Mouse (Mus musculus) megakaryocyte, embryonic 14.5 days (primary cell): ENCODE measurements at regions not wholly inside any gene's neighbourhood (a gene's known extent, or its start where the extent isn't known, plus 50 kb on each side); places are given as distances from the start of the nearest gene placed in this dataset.

Experiments
- H3K27me3 ChIP-seq: replicated peaks from 2 replicates; pipeline ENCODE3; 2012; ENCODE audit warnings: inconsistent platforms
- H3K36me3 ChIP-seq: replicated peaks from 2 replicates; pipeline ENCODE3; 2012; ENCODE audit warnings: low read length, inconsistent platforms, mixed read lengths
- H3K4me1 ChIP-seq: 2 replicates; pipeline ENCODE4 v1.6.1; 2012; ENCODE audit warnings: inconsistent platforms
- H3K4me3 ChIP-seq: replicated peaks from 2 replicates; pipeline ENCODE3; 2012; ENCODE audit warnings: moderate library complexity, mild to moderate bottlenecking, inconsistent platforms
- H3K9me3 ChIP-seq: 2 replicates; pipeline ENCODE4 v1.6.1; 2012; ENCODE audit warnings: inconsistent platforms
- FLI1 ChIP-seq: IDR thresholded peaks from 2 replicates; pipeline ENCODE4 v1.6.1; 2012; ENCODE audit warnings: low read length, inconsistent platforms, mixed read lengths
- GATA1 ChIP-seq: IDR thresholded peaks from 3 replicates; pipeline ENCODE4 v1.6.1; 2012; ENCODE audit warnings: mixed read lengths, low read length, inconsistent platforms, borderline replicate concordance

GRCm38 (mm10) chr1:128874190-128874589 lies 282.1 kb upstream of the Cxcr4 start:
- Histone ChIP-seq H3K4me1 (no peaks in the 10 kb centered on the region), H3K36me3 (no peaks in the 10 kb centered on the region), H3K27me3 (peaks cover 9% of the 10 kb centered on the region), H3K4me3 (no peak overlapping the region), H3K9me3 (no peaks in the 10 kb centered on the region)
- no peak for TF ChIP-seq FLI1
- no peak for TF ChIP-seq GATA1

GRCm38 (mm10) chr1:128868761-128869160 lies 276.7 kb upstream of the Cxcr4 start:
- Histone ChIP-seq H3K9me3 (no peaks in the 10 kb centered on the region), H3K36me3 (no peaks in the 10 kb centered on the region), H3K4me3 (no peak overlapping the region), H3K27me3 (peaks cover 6% of the 10 kb centered on the region), H3K4me1 (no peaks in the 10 kb centered on the region)
- TF ChIP-seq FLI1 (no peak), GATA1 (no peak)

DNA sequence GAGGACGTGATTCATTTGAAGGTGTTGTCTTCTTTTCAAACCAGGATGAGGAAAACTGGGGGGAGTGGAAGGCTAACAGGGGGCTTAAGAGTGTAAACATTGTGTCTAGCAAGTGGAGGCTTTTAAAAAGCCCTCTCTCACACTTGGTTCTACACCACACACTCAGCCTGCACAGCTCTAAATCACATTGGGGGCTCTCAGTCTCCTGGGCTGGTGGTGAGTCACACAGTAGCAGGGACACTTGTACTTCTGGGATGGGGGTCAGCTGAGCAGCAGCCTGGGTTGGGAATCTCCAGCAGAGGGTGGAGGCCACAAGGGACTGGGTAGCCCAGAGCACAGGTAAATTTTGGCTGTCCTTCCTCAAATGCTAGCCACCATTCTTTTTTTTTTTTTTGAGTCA lies 268.4 kb upstream of the Cxcr4 start:
- TF ChIP-seq GATA1: no peak
- TF ChIP-seq FLI1: no peak
- Histone ChIP-seq H3K4me3 (no peak overlapping the region), H3K36me3 (no peaks in the 10 kb centered on the region), H3K9me3 (no peaks in the 10 kb centered on the region), H3K27me3 (peaks cover 14% of the 10 kb centered on the region), H3K4me1 (no peaks in the 10 kb centered on the region)

GRCm38 (mm10) chr1:128860094-128860493 lies 268.0 kb upstream of the Cxcr4 start:
- no peak overlapping the region for H3K4me3 ChIP-seq
- H3K9me3 ChIP-seq: no peaks in the 10 kb centered on the region
- TF ChIP-seq FLI1: no peak
- no peak for TF ChIP-seq GATA1
- no peaks in the 10 kb centered on the region for H3K4me1 ChIP-seq
- H3K27me3 ChIP-seq: peaks cover 14% of the 10 kb centered on the region
- H3K36me3 ChIP-seq: no peaks in the 10 kb centered on the region

- Histone ChIP-seq H3K27me3 (peaks cover 17% of the 10 kb centered on the region), H3K36me3 (no peaks in the 10 kb centered on the region), H3K9me3 (no peaks in the 10 kb centered on the region), H3K4me1 (no peaks in the 10 kb centered on the region), H3K4me3 (no peak overlapping the region)
- TF ChIP-seq FLI1 (no peak), GATA1 (no peak)
Observed at GRCm38 (mm10) chr1:128858661-128859060, 266.6 kb upstream of the Cxcr4 start.

- H3K9me3 ChIP-seq: no peaks in the 10 kb centered on the region
- H3K36me3 ChIP-seq: no peaks in the 10 kb centered on the region
- no peak for TF ChIP-seq GATA1
- TF ChIP-seq FLI1: no peak
- peaks cover 17% of the 10 kb centered on the region for H3K27me3 ChIP-seq
- no peak overlapping the region for H3K4me3 ChIP-seq
- no peaks in the 10 kb centered on the region for H3K4me1 ChIP-seq
Observed at GRCm38 (mm10) chr1:128856933-128857332, 264.8 kb upstream of the Cxcr4 start.

DNA sequence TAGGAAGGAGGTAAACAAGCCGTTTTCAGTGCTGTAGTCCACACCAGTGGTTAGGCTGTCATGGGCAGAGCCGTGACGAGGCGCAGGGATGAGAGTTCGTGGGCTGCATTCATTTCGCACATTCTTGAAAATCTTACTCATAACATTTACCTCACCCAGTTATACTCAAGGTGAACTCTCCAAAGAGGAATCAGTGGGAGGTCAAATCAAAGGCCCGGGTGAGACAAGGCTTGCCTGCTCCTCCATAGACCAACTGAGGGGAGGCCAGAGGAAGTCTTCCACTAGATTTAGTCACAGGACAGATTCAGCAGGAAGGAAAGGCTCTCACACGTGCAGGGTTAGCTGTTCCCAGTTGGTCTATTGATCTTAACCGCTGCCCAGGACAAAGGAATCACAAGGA lies 262.6 kb upstream of the Cxcr4 start:
- H3K4me3 ChIP-seq: no peak overlapping the region
- no peaks in the 10 kb centered on the region for H3K4me1 ChIP-seq
- H3K27me3 ChIP-seq: peaks cover 14% of the 10 kb centered on the region
- no peaks in the 10 kb centered on the region for H3K36me3 ChIP-seq
- H3K9me3 ChIP-seq: no peaks in the 10 kb centered on the region
- TF ChIP-seq GATA1 (no peak), FLI1 (no peak)

- peaks cover 9% of the 10 kb centered on the region for H3K27me3 ChIP-seq
- no peaks in the 10 kb centered on the region for H3K9me3 ChIP-seq
- no peak overlapping the region for H3K4me3 ChIP-seq
- H3K4me1 ChIP-seq: no peaks in the 10 kb centered on the region
- H3K36me3 ChIP-seq: no peaks in the 10 kb centered on the region
- TF ChIP-seq GATA1 (no peak), FLI1 (no peak)
Observed at GRCm38 (mm10) chr1:128853286-128853685, 261.2 kb upstream of the Cxcr4 start.

- Histone ChIP-seq H3K27me3 (peaks cover 20% of the 10 kb centered on the region), H3K4me1 (peaks cover 16% of the 10 kb centered on the region), H3K9me3 (peaks cover 5% of the 10 kb centered on the region; the same call in 1 of the 2 replicates), H3K4me3 (no peak overlapping the region), H3K36me3 (no peaks in the 10 kb centered on the region)
- TF ChIP-seq FLI1: no peak
- TF ChIP-seq GATA1: no peak
Observed at GRCm38 (mm10) chr1:128837361-128837760, 245.3 kb upstream of the Cxcr4 start.

GRCm38 (mm10) chr1:128835510-128835909 lies 243.4 kb upstream of the Cxcr4 start:
- Histone ChIP-seq H3K27me3 (peaks cover 20% of the 10 kb centered on the region), H3K4me1 (peaks cover 25% of the 10 kb centered on the region), H3K4me3 (no peak overlapping the region), H3K36me3 (no peaks in the 10 kb centered on the region), H3K9me3 (peaks cover 5% of the 10 kb centered on the region; the same call in 1 of the 2 replicates)
- TF ChIP-seq GATA1: no peak
- no peak for TF ChIP-seq FLI1
